Mouse (Mus musculus): ENCODE results near the gene Cemip. TPM values are rescaled to one million over a fixed set of nuclear protein-coding genes. Genes with fewer than 3 reads are reported as not detected.
A peak's percentile ranks its signal among the peaks of the same experiment; 100 is the strongest.

Cemip gene
- polyA plus RNA-seq, 1 experiment = not detected

GRCm38 (mm10) chr7:83902296-83903145 is 183.8 kb downstream of the Cemip start:
- no peak for TF ChIP-seq GATA1 (IDR thresholded peaks at IDR 0.05; ENCODE audit: low read length)

GRCm38 (mm10) chr7:83901425-83901824 is 184.9 kb downstream of the Cemip start:
- TF ChIP-seq GATA1 (IDR thresholded peaks at IDR 0.05; ENCODE audit: low read length) = no peak

GRCm38 (mm10) chr7:83900519-83900918 is 185.8 kb downstream of the Cemip start:
- no peak for TF ChIP-seq GATA1 (IDR thresholded peaks at IDR 0.05; ENCODE audit: low read length)

GRCm38 (mm10) chr7:83898267-83898666 is 188.0 kb downstream of the Cemip start:
- no peak for TF ChIP-seq GATA1 (IDR thresholded peaks at IDR 0.05; ENCODE audit: low read length)

DNA sequence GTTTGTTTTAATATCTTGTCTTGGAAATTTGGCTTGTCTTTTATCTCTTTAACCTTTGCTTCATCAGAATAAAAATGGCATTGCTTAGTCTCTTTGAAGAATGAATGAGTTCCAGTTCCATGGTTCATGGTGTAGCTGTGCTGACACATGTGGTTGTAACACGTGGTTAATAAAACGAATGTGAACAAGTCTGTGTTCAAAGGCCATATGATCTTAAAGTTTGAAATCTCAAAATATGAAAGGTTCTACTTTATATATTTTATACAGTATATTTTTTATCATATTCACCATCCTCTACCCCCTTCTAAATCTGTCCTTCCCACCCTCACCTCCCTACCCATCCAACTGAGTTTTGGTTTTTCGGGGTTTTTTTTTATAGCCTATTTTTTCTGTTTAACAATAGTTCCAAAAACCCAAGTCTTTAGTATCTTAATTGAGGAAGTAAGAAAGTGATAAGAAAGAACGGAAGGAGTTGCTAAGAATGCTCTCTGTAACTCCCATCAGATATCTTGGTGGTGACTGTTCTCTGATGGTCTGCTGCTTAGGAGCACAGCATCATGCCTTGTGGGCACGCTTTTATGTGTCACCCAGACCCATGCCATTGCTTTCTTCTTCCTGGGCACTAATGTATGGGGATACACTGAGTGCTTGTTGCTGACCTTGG is 190.1 kb downstream of the Cemip start:
- TF ChIP-seq GATA1 (IDR thresholded peaks at IDR 0.05; ENCODE audit: low read length) = no peak

DNA sequence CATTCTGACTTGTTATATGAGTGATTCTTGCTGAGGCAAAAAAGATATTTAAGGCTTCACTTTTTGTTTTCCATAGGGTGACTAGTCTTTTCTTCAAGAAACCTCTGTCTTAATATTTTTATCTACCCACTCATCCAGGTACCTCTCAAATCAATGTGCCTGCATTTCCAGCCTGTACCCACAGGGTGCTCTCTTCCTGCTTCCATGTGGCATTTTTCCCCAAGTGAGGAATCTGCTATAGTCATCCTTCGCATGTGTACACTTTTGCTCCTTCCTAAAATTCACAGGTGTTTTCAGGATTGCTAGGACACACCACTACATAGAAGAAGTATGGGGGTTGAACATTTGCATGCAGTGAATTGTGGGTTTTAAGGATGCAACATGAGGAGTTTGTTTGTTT is 192.0 kb downstream of the Cemip start:
- TF ChIP-seq GATA1 (IDR thresholded peaks at IDR 0.05; ENCODE audit: low read length) = no peak

- TF ChIP-seq GATA1 (IDR thresholded peaks at IDR 0.05; ENCODE audit: low read length) = no peak
These were observed 194.0 kb downstream of the Cemip start for GRCm38 (mm10) chr7:83892333-83892669.

DNA sequence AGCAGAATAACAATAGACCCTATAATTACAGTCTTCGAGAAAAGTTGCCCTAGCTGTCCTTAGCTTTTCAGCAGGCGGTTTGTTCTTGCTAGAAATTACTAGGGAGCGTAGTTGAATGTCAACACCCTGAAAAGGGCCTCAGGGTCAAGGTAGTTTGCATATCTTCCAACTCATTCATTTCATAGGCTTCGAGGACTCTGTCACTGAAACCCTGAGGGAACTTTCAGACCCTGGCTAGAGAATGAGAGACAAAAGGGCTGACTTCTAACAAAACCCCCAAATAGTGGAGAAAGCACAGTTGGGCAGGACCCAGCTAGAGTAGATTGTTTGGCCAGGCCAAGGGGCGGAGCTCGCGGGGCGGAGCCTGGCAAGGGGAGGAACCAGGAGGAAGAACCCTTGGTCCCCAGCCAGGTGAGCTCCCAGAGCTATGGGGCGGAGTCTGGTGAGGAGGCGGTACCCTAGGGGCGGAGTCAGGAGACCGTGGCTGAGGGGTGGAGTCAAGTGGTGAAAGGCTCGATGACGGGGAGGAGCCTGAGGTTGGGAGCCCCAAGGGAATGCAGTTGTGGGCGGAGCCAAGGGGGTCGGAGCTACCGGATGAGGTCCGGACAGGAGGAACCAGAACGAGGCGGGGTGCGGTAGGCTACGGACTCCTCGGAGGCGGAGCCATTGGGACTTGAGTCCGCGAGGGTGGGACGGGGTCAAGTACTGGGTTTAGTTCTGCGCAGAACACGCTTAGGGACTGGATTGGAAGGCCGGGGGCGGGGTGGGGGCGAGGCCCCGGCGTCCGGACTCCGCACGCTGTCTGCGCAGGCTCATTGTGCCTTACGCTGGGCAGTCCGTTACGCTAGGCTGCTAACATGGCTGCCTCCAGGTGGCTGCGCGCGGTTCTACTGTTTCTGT is 194.6 kb downstream of the Cemip start:
- no peak for TF ChIP-seq GATA1 (IDR thresholded peaks at IDR 0.05; ENCODE audit: low read length)

GRCm38 (mm10) chr7:83889383-83889782 is 196.9 kb downstream of the Cemip start:
- TF ChIP-seq GATA1 (IDR thresholded peaks at IDR 0.05; ENCODE audit: low read length) = no peak

DNA sequence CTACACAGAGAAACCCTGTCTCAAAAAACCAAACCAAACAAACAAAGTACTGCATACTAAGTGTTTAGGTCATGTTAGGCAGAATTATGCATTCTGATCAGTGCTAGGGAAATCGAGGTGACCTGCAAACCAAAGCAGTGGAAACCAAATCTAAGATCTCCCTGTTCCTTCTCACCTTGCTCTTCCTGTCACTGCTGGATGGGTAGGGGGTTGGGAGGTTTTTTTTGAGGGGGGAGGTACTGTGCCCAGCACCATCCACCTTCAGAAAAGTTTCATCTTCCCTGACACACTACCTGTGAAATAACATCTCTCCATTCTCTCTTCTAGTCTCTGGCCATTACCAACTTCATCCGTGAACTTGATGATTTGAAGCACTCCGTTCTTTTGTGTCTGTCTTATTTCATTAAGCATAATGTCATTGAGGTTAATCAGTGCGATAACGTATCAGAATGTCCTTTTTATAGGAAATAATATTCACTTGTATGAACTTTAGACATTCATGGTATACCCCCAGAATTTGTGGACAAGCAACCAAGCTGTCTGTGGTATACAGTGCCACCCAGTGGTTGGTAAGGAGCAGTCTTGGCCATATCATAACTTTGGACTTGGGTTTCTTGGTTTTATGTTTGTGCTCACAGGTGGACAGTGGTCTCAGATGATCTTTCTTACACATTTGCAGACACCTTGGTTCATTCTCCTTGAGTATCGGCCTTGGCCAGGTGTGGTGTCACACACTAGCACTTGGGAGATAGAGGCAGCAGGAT is 199.8 kb downstream of the Cemip start:
- no peak for TF ChIP-seq GATA1 (IDR thresholded peaks at IDR 0.05; ENCODE audit: low read length)

DNA sequence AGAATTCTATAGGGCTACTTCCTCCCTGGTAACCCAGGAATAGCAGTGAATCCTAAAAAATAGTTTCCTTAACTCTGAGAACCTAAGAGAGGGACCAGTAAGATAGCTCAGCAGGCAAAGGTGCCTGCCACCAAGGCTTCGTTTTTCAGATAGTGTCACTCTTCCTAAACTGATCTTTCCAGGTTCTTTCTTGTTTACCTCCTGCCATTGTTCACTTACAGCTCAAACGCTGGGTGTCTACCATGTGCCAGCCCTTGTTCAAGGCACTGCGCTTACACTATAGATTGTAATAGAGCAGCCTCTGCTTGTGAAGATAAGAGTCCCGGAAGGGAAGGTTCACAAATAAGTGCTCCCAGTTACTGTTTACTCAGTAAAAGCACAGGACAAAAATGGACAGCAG is 200.5 kb downstream of the Cemip start:
- TF ChIP-seq GATA1 (IDR thresholded peaks at IDR 0.05; ENCODE audit: low read length) = peak; percentile 23

- TF ChIP-seq GATA1 (IDR thresholded peaks at IDR 0.05; ENCODE audit: low read length) = no peak
These were observed 201.3 kb downstream of the Cemip start for GRCm38 (mm10) chr7:83884921-83885532.

DNA sequence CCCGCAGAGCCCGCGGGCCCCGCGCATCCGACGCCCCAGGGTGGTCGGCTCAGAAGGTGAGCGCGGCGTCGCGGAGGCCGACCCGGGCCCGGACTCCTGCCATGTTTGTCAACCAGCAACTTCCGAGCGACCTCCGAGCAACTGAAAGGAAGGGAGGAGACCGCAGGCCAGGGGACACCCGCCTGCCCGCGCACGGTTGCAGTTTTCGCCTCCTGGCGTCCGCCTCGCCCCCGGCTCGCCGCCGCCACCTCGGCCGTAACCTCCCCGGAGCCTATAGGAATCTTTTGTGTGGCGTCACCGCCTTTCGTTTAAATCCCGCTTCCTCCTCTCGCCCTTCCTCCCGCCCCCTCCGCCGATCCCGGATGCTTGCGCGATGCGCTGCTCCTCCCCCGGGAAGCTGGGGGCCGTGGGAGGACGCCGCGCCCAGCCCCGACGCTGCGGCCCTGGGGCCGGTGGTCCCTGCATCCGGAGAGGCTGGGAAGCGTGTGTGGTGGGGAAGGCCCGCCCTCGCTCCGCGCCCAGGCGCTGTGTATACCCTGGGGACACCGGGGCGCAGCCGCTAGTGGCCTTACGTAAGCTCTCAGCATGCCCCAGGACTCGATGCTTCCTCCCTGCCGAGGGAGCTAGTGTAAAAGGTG is 202.2 kb downstream of the Cemip start, which contains the start of the genes Tlnrd1 and Mesd:
Tlnrd1 (minus strand) TSS at position 285 of the 638 bp plus-strand sequence.
Mesd (plus strand) TSS at position 446 of the 638 bp plus-strand sequence.
- no peak for TF ChIP-seq GATA1 (IDR thresholded peaks at IDR 0.05; ENCODE audit: low read length)

All from G1E-ER4 (cell line).